Mouse (Mus musculus) left cerebral cortex, adult 11 months (tissue): Measurements from ENCODE around the gene Zbtb22.
"Not testable (repeated sequence)": the region's sequence is repeated elsewhere in the genome, so short reads cannot be mapped to it uniquely, and the experiment has no call there.

ENCODE experiments used
- DNase-seq: peaks from one replicate; pipeline ENCODE4 v3.0.0; 2022; ENCODE audit warnings: low spot score

Gene Zbtb22

GRCm38 (mm10) chr17:33948090-33948904 is 32.6 kb downstream of the Zbtb22 start:
- DNase-seq: no peak

GRCm38 (mm10) chr17:33948905-33949537 is 33.3 kb downstream of the Zbtb22 start:
- DNase-seq: no peak

GRCm38 (mm10) chr17:33950131-33950625 is 34.5 kb downstream of the Zbtb22 start:
- no peak for DNase-seq

GRCm38 (mm10) chr17:33951021-33951946 is 35.6 kb downstream of the Zbtb22 start, which contains the start of gene B3galt4:
B3galt4 (minus strand) TSS chr17:33951488.
- no peak for DNase-seq

GRCm38 (mm10) chr17:33952015-33952414 is 36.3 kb downstream of the Zbtb22 start:
- not testable (repeated sequence) for DNase-seq

- DNase-seq: no peak
Measured at GRCm38 (mm10) chr17:33952879-33953278, 37.2 kb downstream of the Zbtb22 start.

- no peak for DNase-seq
Measured at GRCm38 (mm10) chr17:33953310-33953709, 37.6 kb downstream of the Zbtb22 start.

GRCm38 (mm10) chr17:33953961-33954565 is 38.4 kb downstream of the Zbtb22 start:
- DNase-seq: no peak

GRCm38 (mm10) chr17:33954646-33955554 is 39.2 kb downstream of the Zbtb22 start:
- no peak for DNase-seq

- peak; percentile 98 for DNase-seq
Measured at GRCm38 (mm10) chr17:33955555-33956214, 40.0 kb downstream of the Zbtb22 start, which contains the start of the genes Vps52 and Rps18. Vps52 (plus strand) TSS chr17:33955812. Rps18 (minus strand) TSS chr17:33956001.

GRCm38 (mm10) chr17:33956336-33956735 is 40.6 kb downstream of the Zbtb22 start:
- DNase-seq: no peak

GRCm38 (mm10) chr17:33957493-33957892 is 41.8 kb downstream of the Zbtb22 start:
- DNase-seq: no peak

GRCm38 (mm10) chr17:33958451-33958850 is 42.7 kb downstream of the Zbtb22 start:
- DNase-seq: no peak

GRCm38 (mm10) chr17:33959135-33959534 is 43.4 kb downstream of the Zbtb22 start:
- no peak for DNase-seq

GRCm38 (mm10) chr17:33959948-33960347 is 44.2 kb downstream of the Zbtb22 start:
- DNase-seq: no peak

GRCm38 (mm10) chr17:33962876-33963275 is 47.2 kb downstream of the Zbtb22 start:
- DNase-seq: no peak

- DNase-seq: no peak
Measured at GRCm38 (mm10) chr17:33965082-33965845, 49.6 kb downstream of the Zbtb22 start.

GRCm38 (mm10) chr17:33965846-33966550 is 50.3 kb downstream of the Zbtb22 start:
- no peak for DNase-seq
